Mouse (Mus musculus) limb, embryonic 11.5 days (tissue): ENCODE measurements around the gene Arhgef39. TPM values are rescaled to one million over a fixed set of nuclear protein-coding genes. Genes with fewer than 3 reads are reported as not detected.

Source experiments
- ATAC-seq: fragments of 200-750 bp; cut with Nextera tagmentation; 2 replicates; pipeline ENCODE4 v1.8.0; 2017; ENCODE audit warnings: low read depth; ENCODE audit not compliant: insufficient number of reproducible peaks, low FRiP score, low TSS enrichment
- DNase-seq: peaks from one replicate; pipeline ENCODE4 v3.0.0-alpha.2; 2015; ENCODE audit warnings: low spot score
- H3K27ac ChIP-seq: fragments of 300-500 bp; sonication (generic); replicated peaks from 2 replicates; pipeline ENCODE4 v1.5.1; 2014; ENCODE audit warnings: low read depth, mild to moderate bottlenecking, low read length
- H3K27me3 ChIP-seq: fragments of 300-500 bp; sonication (generic); 2 replicates; pipeline ENCODE4 v1.6.1; 2014; ENCODE audit warnings: mild to moderate bottlenecking, low read length, mixed read lengths; ENCODE audit not compliant: control insufficient read depth, insufficient read depth
- H3K36me3 ChIP-seq: fragments of 300-500 bp; sonication (generic); 2 replicates; pipeline ENCODE4 v1.6.1; 2014; ENCODE audit warnings: mild to moderate bottlenecking, low read length, moderate library complexity, mixed read lengths; ENCODE audit not compliant: control insufficient read depth, insufficient read depth
- H3K4me1 ChIP-seq: fragments of 300-500 bp; sonication (generic); 2 replicates; pipeline ENCODE4 v1.6.1; 2014; ENCODE audit warnings: low read length, mixed read lengths; ENCODE audit not compliant: control insufficient read depth, insufficient read depth
- H3K4me2 ChIP-seq: fragments of 300-500 bp; sonication (generic); 2 replicates; pipeline ENCODE4 v1.6.1; 2014; ENCODE audit warnings: low read depth, mild to moderate bottlenecking, moderate library complexity; ENCODE audit not compliant: severe bottlenecking
- H3K4me3 ChIP-seq: fragments of 300-500 bp; sonication (generic); 2 replicates; pipeline ENCODE4 v1.5.1; 2014; ENCODE audit warnings: low read depth, low read length
- H3K9ac ChIP-seq: fragments of 300-500 bp; sonication (generic); 2 replicates; pipeline ENCODE4 v1.6.1; 2014; ENCODE audit warnings: mild to moderate bottlenecking, low read length
- H3K9me3 ChIP-seq: fragments of 300-500 bp; sonication (generic); 2 replicates; pipeline ENCODE4 v1.6.1; 2016; ENCODE audit warnings: low read length; ENCODE audit not compliant: control insufficient read depth
- WGBS: fragments of 180-500 bp; shearing (Covaris S2); extraction: QIAGEN DNeasy Blood & Tissue Kit; methylation state at CpG from one replicate; pipeline ENCODE4 v1.1.7; 2014; 5-methylcytosine and 5-hydroxymethylcytosine counted together
- polyA plus RNA-seq: library from polyadenylated mRNA; unstranded; fragments of >200 nt; fragmentation: Nextera tagmentation; extraction: Ambion mirVana; gene quantifications from 2 replicates; pipeline ENCODE4 v1.2.1, GENCODE M21; 2014

The Arhgef39 gene
- polyA plus RNA-seq = 45.6 and 48.2 TPM in 2 replicates

DNA sequence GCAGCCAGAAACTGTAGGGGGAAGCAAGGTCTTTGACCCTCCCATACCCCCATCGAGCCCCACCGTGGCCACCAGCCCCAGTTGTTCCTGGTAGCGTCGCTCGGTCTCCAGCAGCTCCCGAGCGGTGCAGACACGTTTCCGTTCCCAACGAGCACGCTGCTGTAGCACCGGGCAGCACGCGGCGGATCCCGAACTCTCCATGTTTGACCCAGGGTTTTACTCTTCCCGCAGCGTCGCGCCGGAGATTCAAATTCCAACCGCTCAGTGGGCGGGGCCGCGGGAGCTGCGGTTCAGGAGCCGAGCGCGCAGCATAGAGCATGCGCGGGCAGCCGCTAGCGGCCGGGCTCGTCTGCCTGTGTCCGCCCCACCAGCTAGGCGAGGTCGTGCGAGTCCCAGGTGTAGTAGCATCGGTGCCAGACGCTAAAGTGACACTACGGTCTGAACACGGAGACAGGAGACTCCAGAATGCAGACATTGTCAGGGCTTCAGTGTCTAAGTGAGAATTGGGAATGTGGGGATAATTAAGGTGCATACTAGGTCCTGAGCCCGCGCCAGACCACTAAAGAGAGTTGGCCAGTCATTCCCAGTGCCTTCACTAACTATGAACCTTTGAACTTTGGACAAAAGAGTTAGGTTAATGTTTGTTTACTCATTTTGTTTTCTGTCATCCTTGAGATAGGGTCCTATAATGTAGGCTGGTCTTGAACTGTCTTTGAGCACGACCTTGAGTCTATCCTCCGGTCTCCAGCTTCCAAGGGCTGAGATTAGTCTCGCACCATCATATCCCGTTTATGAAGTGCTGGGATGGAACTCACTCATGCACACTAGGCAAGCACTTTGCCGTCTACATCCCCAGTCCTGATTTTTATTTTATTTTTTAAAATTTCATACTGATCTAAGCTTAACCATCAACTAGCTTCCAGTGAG is at the start of gene Arhgef39:
TSS of gene Arhgef39 (minus strand) at position 289 of the 927 bp plus-strand sequence.
- Histone ChIP-seq H3K4me2 (peak within 1 kb of the TSS; percentile 60), H3K27me3 (no peaks in the 10 kb centered on the region), H3K9me3 (no peaks in the 10 kb centered on the region), H3K4me1 (peaks cover 10% of the 10 kb centered on the region), H3K27ac (no peak within 1 kb of the TSS), H3K4me3 (peak within 1 kb of the TSS; percentile 51), H3K36me3 (peaks cover 7% of the 10 kb centered on the region; the same call in 1 of the 2 replicates), H3K9ac (peak within 1 kb of the TSS; percentile 70)
- ATAC-seq (peak; percentile 78), DNase-seq (peak; percentile 90)
- WGBS = 8% methylated on average over 50 of the region's 50 CpGs

DNA sequence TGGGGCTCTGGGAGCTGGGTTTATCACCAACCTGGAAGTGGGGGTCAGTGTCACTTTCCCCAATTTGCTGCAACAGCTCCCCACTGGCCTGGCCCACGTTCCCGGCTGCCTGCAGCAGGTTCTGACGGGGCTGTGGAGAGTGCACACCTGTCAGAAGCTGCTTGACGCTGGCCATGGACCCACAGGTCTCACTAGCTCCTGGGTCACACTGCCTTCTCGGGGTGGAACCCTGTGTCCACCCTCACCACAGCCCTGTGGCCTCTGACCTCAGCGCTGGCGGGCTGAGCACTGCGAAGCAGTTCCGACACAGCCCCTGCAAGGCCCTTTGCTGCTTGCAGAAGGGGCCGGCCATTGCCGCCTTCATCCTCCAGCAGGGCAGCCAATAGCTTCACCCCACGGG is 49.6 kb upstream of the Arhgef39 start:
- Histone ChIP-seq H3K27ac (no peak overlapping the region), H3K4me1 (no peaks in the 10 kb centered on the region), H3K4me3 (no peak overlapping the region), H3K36me3 (peaks cover 70% of the 10 kb centered on the region), H3K27me3 (no peaks in the 10 kb centered on the region), H3K9ac (no peak overlapping the region), H3K9me3 (no peaks in the 10 kb centered on the region), H3K4me2 (no peak overlapping the region)
- DNase-seq (no peak), ATAC-seq (no peak)
- WGBS = 87% methylated on average over 12 of the region's 12 CpGs

DNA sequence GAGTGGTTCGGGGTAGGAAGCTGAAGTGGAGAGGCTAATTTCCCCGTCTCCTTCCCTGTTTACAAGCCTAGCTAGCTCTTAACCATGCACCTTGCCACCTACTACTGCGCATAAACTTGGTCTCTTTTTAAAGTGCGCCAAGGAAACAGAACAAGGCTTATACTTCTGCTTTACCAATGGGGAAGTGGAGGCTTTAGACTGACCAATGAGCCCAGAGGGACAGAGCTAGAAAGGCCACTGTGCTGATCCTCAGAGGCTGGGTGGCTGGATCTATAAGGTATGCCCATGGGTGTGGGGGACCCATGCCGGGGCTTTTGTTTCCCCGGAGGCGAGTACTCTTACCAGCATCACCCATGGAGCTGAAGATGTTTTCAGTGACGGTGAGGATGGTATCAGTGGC is 47.7 kb upstream of the Arhgef39 start:
- DNase-seq = no peak
- no peak overlapping the region for H3K9ac ChIP-seq
- no peak overlapping the region for H3K4me3 ChIP-seq
- no peak overlapping the region for H3K4me2 ChIP-seq
- H3K9me3 ChIP-seq = no peaks in the 10 kb centered on the region
- 94% methylated on average over 8 of the region's 8 CpGs for WGBS
- H3K27ac ChIP-seq = no peak overlapping the region
- H3K27me3 ChIP-seq = no peaks in the 10 kb centered on the region
- peaks cover 69% of the 10 kb centered on the region for H3K36me3 ChIP-seq
- H3K4me1 ChIP-seq = no peaks in the 10 kb centered on the region
- no peak for ATAC-seq

DNA sequence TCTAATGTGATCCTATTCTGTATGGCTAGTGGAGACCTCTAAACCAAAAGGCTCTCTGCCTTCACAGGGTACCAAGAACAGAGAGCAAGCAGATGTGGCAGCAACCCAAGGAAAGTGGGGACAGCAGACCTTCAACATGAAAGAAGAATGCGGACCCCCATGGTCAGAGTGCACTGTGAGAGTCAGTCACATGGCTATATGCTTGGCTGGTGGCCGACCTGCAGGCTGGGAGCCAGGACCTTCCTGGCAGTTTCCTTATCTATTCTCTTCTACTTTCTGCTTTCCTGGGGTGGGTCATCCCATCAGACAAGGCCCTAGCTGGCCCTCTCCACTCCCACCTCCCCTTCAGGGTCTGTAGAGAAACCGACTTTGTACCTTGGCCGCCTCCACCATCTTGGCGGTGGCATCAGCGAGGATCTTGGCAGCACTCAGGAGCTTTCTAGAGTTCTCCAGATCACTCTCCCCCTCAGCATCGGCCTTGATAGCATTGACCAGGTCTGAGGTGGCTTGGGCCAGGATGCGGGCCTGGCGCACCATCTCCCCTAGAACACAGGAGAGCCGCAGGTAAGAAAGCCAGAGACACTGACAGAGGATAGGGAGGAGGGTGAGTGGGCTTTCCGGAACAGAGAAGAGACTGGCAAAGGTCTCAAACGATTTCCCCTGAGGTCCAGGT is 47.0 kb upstream of the Arhgef39 start:
- H3K27ac ChIP-seq = no peak overlapping the region
- ATAC-seq (no peak), DNase-seq (no peak)
- no peaks in the 10 kb centered on the region for H3K27me3 ChIP-seq
- H3K4me2 ChIP-seq = no peak overlapping the region
- no peak overlapping the region for H3K4me3 ChIP-seq
- H3K9me3 ChIP-seq = no peaks in the 10 kb centered on the region
- 94% methylated on average over 12 of the region's 12 CpGs for WGBS
- H3K4me1 ChIP-seq = no peaks in the 10 kb centered on the region
- H3K9ac ChIP-seq = no peak overlapping the region
- H3K36me3 ChIP-seq = peaks cover 73% of the 10 kb centered on the region

DNA sequence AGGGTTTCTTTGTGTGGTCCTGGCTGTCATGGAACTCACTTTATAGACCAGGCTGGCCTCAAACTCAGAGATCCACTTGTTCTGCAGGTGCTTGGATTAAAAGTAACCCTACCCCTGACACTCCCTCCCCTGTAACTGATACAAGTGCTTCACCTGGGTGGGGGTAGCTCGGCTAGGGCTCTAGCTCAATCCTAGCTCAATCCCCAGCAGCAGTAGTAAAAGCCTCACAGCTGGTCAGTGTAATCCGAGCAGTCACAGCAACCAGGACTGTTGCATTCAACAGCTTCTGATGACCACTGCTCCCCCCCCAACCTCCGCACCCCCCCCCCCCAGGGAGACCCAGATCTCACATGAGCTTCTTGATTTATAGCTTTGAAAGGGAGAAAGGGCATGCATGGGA is 42.5 kb upstream of the Arhgef39 start:
- no peak overlapping the region for H3K4me2 ChIP-seq
- no peak overlapping the region for H3K9ac ChIP-seq
- no peak for ATAC-seq
- no peaks in the 10 kb centered on the region for H3K27me3 ChIP-seq
- H3K4me1 ChIP-seq = no peaks in the 10 kb centered on the region
- no peak overlapping the region for H3K4me3 ChIP-seq
- H3K27ac ChIP-seq = no peak overlapping the region
- DNase-seq = no peak
- WGBS = 53% methylated on average over 3 of the region's 3 CpGs
- H3K9me3 ChIP-seq = no peaks in the 10 kb centered on the region
- peaks cover 79% of the 10 kb centered on the region for H3K36me3 ChIP-seq

DNA sequence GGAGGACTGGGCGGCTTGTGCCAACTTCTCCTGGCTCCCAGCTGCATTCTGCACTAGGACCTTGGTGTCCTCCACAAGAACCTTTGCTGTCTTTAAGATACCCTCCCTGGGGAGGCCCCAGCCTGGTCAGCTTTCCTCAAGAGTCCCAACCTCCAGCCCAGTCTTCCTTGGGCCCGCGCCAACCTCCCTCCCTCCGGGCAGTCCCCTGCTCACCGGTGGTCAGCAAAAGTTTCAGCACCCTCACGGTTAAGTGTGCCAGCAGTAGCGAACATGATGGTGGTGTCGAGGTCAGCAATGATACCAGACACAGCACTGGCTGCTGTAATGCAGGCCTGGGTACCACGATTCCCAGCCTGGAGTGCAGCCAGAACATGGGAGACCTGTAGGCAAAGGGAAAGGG is 36.5 kb upstream of the Arhgef39 start:
- ATAC-seq (no peak), DNase-seq (no peak)
- H3K9ac ChIP-seq = no peak overlapping the region
- H3K27me3 ChIP-seq = no peaks in the 10 kb centered on the region
- H3K9me3 ChIP-seq = no peaks in the 10 kb centered on the region
- H3K4me2 ChIP-seq = no peak overlapping the region
- no peaks in the 10 kb centered on the region for H3K4me1 ChIP-seq
- no peak overlapping the region for H3K4me3 ChIP-seq
- H3K27ac ChIP-seq = no peak overlapping the region
- peaks cover 66% of the 10 kb centered on the region for H3K36me3 ChIP-seq
- 94% methylated on average over 9 of the region's 9 CpGs for WGBS

DNA sequence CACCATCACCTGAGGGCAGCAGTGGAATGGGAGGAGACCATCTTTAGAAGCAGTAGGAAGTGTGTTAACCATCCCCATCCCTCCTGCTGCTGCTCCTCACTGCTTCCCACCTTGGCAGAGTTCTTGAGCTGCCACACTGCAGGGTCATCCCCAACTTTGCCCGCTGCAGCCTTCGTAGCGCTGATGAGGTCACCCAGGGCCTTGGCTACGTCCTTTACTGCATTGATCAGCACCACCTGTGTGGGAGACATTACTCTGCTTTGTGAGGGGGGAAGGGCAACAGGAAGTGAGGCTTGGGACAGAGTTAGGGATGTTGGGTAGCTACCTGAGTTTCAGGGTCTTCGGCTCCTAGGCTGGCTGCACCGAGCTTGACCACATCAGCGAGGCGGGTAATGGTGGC is 36.1 kb upstream of the Arhgef39 start:
- Histone ChIP-seq H3K4me2 (no peak overlapping the region), H3K9me3 (no peaks in the 10 kb centered on the region), H3K36me3 (peaks cover 66% of the 10 kb centered on the region), H3K4me1 (no peaks in the 10 kb centered on the region), H3K27ac (no peak overlapping the region), H3K27me3 (no peaks in the 10 kb centered on the region), H3K9ac (no peak overlapping the region), H3K4me3 (no peak overlapping the region)
- DNase-seq (no peak), ATAC-seq (no peak)
- WGBS = 97% methylated on average over 8 of the region's 8 CpGs

DNA sequence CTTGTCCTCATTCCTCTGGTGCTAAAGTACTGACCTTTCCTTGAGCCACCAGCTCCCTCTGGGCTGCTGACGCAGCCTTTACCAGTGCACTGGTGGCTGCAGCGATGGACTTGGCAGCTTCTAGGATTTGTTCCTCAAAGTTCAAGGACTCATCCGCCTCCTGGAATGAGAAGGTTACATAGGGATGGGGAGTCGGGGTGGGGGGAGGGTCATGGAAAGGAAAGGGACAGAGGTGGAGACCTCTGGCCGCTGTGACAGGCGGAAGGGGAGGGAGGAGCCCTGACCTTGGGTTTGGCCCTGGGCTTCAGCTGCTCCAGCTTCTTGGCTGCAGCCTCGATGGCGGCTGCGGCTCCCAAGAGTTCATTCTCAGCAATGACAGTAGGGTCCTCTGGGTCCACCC is 33.8 kb upstream of the Arhgef39 start:
- DNase-seq (no peak), ATAC-seq (no peak)
- Histone ChIP-seq H3K9me3 (no peaks in the 10 kb centered on the region), H3K36me3 (peaks cover 44% of the 10 kb centered on the region), H3K27ac (no peak overlapping the region), H3K4me2 (no peak overlapping the region), H3K4me1 (no peaks in the 10 kb centered on the region), H3K4me3 (no peak overlapping the region), H3K9ac (no peak overlapping the region), H3K27me3 (no peaks in the 10 kb centered on the region)
- WGBS = 82% methylated on average over 9 of the region's 9 CpGs
